Mouse (Mus musculus) adipocyte (in vitro differentiated cells): ENCODE results near the gene Hist2h4.
"Not testable (repeated sequence)": the region's sequence is repeated elsewhere in the genome, so short reads cannot be mapped to it uniquely, and the experiment has no call there.

Experiments used
- DNase-seq: peaks from one replicate; pipeline ENCODE4 v3.0.0-alpha.2; 2016; ENCODE audit warnings: low spot score

Gene Hist2h4

GRCm38 (mm10) chr3:96245003-96245886, 17.9 kb downstream of the Hist2h4 start, which contains the start of gene Hist2h2aa1:
TSS of gene Hist2h2aa1 (plus strand) at chr3:96245497.
- peak; percentile 82 for DNase-seq

- peak; percentile 43 for DNase-seq
Observed at GRCm38 (mm10) chr3:96243921-96244572, 19.1 kb downstream of the Hist2h4 start.

GRCm38 (mm10) chr3:96240799-96241197, 22.3 kb downstream of the Hist2h4 start:
- DNase-seq: no peak

- DNase-seq: peak; percentile 64
Observed at GRCm38 (mm10) chr3:96239949-96240798, 22.9 kb downstream of the Hist2h4 start, which contains the start of gene Hist2h2aa2. TSS of gene Hist2h2aa2 (minus strand) at chr3:96240276.

GRCm38 (mm10) chr3:96238954-96239793, 23.9 kb downstream of the Hist2h4 start, which contains the start of gene Hist2h3c2:
TSS of gene Hist2h3c2 (minus strand) at chr3:96239127.
- not testable (repeated sequence) for DNase-seq

GRCm38 (mm10) chr3:96237904-96238511, 25.1 kb downstream of the Hist2h4 start:
- peak; percentile 35 for DNase-seq

- DNase-seq: no peak
Observed at GRCm38 (mm10) chr3:96237335-96237903, 25.7 kb downstream of the Hist2h4 start.

- DNase-seq: no peak
Observed at GRCm38 (mm10) chr3:96236834-96237334, 26.2 kb downstream of the Hist2h4 start.

- no peak for DNase-seq
Observed at GRCm38 (mm10) chr3:96235836-96236235, 27.3 kb downstream of the Hist2h4 start.

GRCm38 (mm10) chr3:96234914-96235313, 28.2 kb downstream of the Hist2h4 start:
- no peak for DNase-seq

- DNase-seq: no peak
Observed at GRCm38 (mm10) chr3:96231758-96232120, 31.4 kb downstream of the Hist2h4 start.

- DNase-seq: no peak
Observed at GRCm38 (mm10) chr3:96230910-96231757, 32.0 kb downstream of the Hist2h4 start.

- no peak for DNase-seq
Observed at GRCm38 (mm10) chr3:96230404-96230803, 32.7 kb downstream of the Hist2h4 start.

GRCm38 (mm10) chr3:96228828-96229227, 34.3 kb downstream of the Hist2h4 start:
- no peak for DNase-seq

- no peak for DNase-seq
Observed at GRCm38 (mm10) chr3:96226695-96227648, 36.1 kb downstream of the Hist2h4 start.

- no peak for DNase-seq
Observed at GRCm38 (mm10) chr3:96225421-96225820, 37.7 kb downstream of the Hist2h4 start.

GRCm38 (mm10) chr3:96222774-96223173, 40.3 kb downstream of the Hist2h4 start:
- no peak for DNase-seq

GRCm38 (mm10) chr3:96221640-96222038, 41.5 kb downstream of the Hist2h4 start:
- no peak for DNase-seq
